Mouse (Mus musculus) megakaryocyte, embryonic 14.5 days (primary cell): ENCODE data around the gene Gm37240. TPM values are rescaled to one million over a fixed set of nuclear protein-coding genes. Genes with fewer than 3 reads are reported as not detected.

Source experiments
- H3K27me3 ChIP-seq: replicated peaks from 2 replicates; pipeline ENCODE3; 2012; ENCODE audit warnings: inconsistent platforms
- H3K36me3 ChIP-seq: replicated peaks from 2 replicates; pipeline ENCODE3; 2012; ENCODE audit warnings: low read length, inconsistent platforms, mixed read lengths
- H3K4me1 ChIP-seq: 2 replicates; pipeline ENCODE4 v1.6.1; 2012; ENCODE audit warnings: inconsistent platforms
- H3K4me3 ChIP-seq: replicated peaks from 2 replicates; pipeline ENCODE3; 2012; ENCODE audit warnings: moderate library complexity, mild to moderate bottlenecking, inconsistent platforms
- H3K9me3 ChIP-seq: 2 replicates; pipeline ENCODE4 v1.6.1; 2012; ENCODE audit warnings: inconsistent platforms
- FLI1 ChIP-seq: IDR thresholded peaks from 2 replicates; pipeline ENCODE4 v1.6.1; 2012; ENCODE audit warnings: low read length, inconsistent platforms, mixed read lengths
- GATA1 ChIP-seq: IDR thresholded peaks from 3 replicates; pipeline ENCODE4 v1.6.1; 2012; ENCODE audit warnings: mixed read lengths, low read length, inconsistent platforms, borderline replicate concordance
- polyA plus RNA-seq: library from polyadenylated mRNA; stranded (reverse); fragments of >175 nt; gene quantifications from 2 replicates; pipeline ENCODE4 v1.2.3, GENCODE M21; 2012; ENCODE audit warnings: low replicate concordance; ENCODE audit not compliant: insufficient read depth

The Gm37240 gene
- polyA plus RNA-seq, 1 experiment, result not detected

DNA sequence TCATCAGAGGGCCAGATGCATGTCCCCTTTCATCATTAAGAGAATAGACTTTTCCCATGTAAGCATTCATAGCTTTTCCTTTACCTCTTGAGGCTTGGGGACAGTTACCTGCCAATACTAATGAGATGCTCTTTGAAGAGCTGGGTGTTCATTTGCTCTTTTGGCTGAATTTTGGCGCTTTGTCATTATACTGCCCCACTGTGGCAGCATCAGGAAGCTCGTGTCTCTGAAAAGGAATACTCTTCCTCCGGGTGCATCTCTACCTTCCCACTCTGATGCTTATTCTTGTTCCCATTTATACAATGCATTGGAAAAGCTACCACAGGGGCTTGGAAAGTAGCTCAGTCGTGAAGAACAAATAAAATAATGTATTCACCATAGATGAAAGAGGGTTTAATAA is 30.3 kb upstream of the Gm37240 start:
- Histone ChIP-seq H3K27me3 (peaks cover 43% of the 10 kb centered on the region), H3K4me1 (no peaks in the 10 kb centered on the region), H3K4me3 (no peak overlapping the region), H3K9me3 (peaks cover 4% of the 10 kb centered on the region; the same call in 1 of the 2 replicates), H3K36me3 (no peaks in the 10 kb centered on the region)
- no peak for TF ChIP-seq GATA1
- TF ChIP-seq FLI1, result no peak

DNA sequence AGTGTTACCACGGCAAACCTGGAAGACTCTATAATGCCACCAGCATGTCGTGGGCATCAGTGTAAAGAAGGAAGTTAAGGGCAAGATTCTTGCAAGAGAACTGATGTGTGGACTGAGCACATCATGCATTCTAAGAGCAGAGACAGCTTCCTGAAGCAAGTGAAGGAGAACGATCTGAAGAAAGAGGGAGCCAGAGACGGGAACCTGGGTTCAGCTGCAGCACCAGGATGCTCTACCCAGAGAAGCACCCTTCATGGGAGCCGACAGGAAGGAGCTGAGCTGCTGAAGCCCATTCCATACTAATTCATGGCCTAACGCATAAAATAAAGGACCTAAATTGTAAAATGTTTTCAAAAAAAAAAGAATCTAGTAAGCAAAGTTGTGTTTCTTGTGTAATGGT is 27.5 kb upstream of the Gm37240 start:
- Histone ChIP-seq H3K9me3 (peaks cover 4% of the 10 kb centered on the region; the same call in 1 of the 2 replicates), H3K27me3 (peaks cover 67% of the 10 kb centered on the region), H3K36me3 (no peaks in the 10 kb centered on the region), H3K4me1 (no peaks in the 10 kb centered on the region), H3K4me3 (no peak overlapping the region)
- TF ChIP-seq GATA1, result no peak
- no peak for TF ChIP-seq FLI1

DNA sequence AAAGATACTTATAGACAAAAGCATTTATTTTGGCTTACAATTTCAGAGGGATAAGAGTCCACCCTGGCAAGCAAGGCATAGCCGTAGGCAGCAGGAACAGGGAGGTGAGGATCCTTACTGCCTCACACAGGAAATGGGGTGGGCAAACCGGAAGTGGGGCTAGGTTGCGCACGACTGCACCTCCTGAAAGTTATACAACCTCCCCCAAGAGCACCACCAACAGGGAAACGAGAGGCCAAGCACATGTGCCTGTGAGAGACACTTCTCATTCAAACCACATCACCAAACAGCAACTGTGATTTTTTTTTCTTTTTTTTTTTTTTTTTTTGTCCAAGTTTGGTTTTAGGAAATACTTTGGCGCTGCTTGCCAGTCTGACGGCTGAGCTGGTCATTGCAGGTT is 19.8 kb upstream of the Gm37240 start:
- Histone ChIP-seq H3K9me3 (peaks cover 33% of the 10 kb centered on the region), H3K4me3 (no peak overlapping the region)
- TF ChIP-seq FLI1 (peak; percentile 38; the same call in 1 of the 2 replicates), GATA1 (no peak)

DNA sequence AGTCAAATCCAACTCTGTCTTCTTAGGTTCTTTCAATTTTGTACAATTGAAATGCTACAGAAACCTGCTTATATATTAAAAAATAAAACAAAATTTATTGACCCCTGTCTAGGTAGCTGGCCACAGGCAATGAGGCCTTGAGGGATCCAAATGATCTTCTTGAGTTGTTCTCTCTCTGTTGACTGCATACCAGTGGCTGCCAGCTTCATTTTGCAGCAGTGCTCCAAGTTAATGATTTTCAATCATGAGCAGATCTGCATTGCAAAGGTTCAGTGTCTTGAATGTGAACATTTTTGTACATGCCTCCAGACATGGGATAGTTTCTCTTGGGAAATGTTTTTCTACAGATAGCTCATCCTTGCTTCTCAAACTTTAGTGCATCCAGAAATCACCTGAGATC is 17.1 kb upstream of the Gm37240 start:
- peaks cover 33% of the 10 kb centered on the region for H3K9me3 ChIP-seq
- no peak overlapping the region for H3K4me3 ChIP-seq
- H3K27me3 ChIP-seq, result peaks cover 55% of the 10 kb centered on the region
- H3K4me1 ChIP-seq, result no peaks in the 10 kb centered on the region
- no peaks in the 10 kb centered on the region for H3K36me3 ChIP-seq
- TF ChIP-seq GATA1, result no peak
- no peak for TF ChIP-seq FLI1

More for the DNA sequence above, 19.8 kb upstream of the Gm37240 start:
- Histone ChIP-seq H3K36me3 (no peaks in the 10 kb centered on the region), H3K4me1 (no peaks in the 10 kb centered on the region), H3K27me3 (peaks cover 60% of the 10 kb centered on the region)

DNA sequence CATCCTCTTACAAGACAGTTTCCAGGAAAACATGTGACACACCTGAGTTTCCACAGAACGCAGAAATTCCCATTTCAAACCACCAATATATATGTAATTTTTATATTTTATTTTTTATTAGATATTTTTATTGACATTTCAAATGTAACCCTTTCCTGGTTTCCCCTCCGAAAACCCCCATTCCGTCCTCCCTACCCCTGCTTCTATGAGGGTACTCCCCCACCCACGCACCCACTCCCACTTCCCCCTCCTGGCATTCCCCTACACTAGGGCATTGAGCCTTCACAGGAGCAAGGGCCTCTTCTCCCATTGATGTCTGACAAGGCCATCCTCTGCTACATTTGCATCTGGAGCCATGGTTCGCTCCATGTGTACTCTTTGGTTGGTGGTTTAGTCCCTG is 7.7 kb upstream of the Gm37240 start:
- TF ChIP-seq FLI1, result no peak
- TF ChIP-seq GATA1, result no peak
- H3K36me3 ChIP-seq, result no peaks in the 10 kb centered on the region
- no peaks in the 10 kb centered on the region for H3K4me1 ChIP-seq

GRCm38 (mm10) chr3:85891571-85891970 is 4.3 kb upstream of the Gm37240 start:
- H3K36me3 ChIP-seq, result no peaks in the 10 kb centered on the region
- no peak overlapping the region for H3K4me3 ChIP-seq
- H3K4me1 ChIP-seq, result peaks cover 24% of the 10 kb centered on the region
- no peak for TF ChIP-seq FLI1
- no peak for TF ChIP-seq GATA1
- H3K9me3 ChIP-seq, result peaks cover 10% of the 10 kb centered on the region
- H3K27me3 ChIP-seq, result peaks cover 84% of the 10 kb centered on the region

More for the DNA sequence above, 7.7 kb upstream of the Gm37240 start:
- Histone ChIP-seq H3K27me3 (peaks cover 80% of the 10 kb centered on the region), H3K9me3 (peaks cover 10% of the 10 kb centered on the region), H3K4me3 (no peak overlapping the region)

DNA sequence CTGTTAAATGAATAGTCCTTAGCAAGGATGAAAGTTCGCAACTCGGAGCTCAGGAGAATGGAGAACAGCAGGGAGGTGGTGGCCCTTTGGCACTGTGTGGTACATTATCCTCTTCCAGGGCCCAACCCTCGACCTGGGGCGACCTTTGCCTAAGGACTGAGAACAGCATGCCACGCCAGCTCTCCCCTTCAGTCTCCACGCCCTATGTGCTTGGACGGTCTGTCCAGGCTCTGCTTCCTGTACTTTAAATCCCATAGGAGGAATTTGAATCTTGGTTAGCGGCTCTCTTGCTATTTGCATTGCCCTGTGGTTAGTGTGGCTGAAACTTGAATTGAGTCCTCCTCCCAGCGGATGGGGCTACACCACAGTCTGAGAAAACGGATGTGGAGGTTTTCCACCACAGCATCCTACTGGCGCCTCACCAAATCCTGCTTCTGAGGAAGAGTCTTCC is 928 bp upstream of the Gm37240 start:
- H3K27me3 ChIP-seq, result peaks cover 88% of the 10 kb centered on the region
- peak overlapping the region; percentile 89 for H3K4me3 ChIP-seq

GRCm38 (mm10) chr3:85886636-85887238 is 581 bp downstream of the Gm37240 start:
- TF ChIP-seq FLI1, result no peak
- no peak for TF ChIP-seq GATA1
- Histone ChIP-seq H3K4me3 (peak overlapping the region; percentile 89), H3K36me3 (no peaks in the 10 kb centered on the region), H3K9me3 (peaks cover 10% of the 10 kb centered on the region; the same call in 1 of the 2 replicates), H3K4me1 (peaks cover 25% of the 10 kb centered on the region), H3K27me3 (peaks cover 85% of the 10 kb centered on the region)

More for the DNA sequence above, 928 bp upstream of the Gm37240 start:
- peaks cover 7% of the 10 kb centered on the region; the same call in 1 of the 2 replicates for H3K9me3 ChIP-seq
- H3K36me3 ChIP-seq, result no peaks in the 10 kb centered on the region
- TF ChIP-seq GATA1 (no peak), FLI1 (peak; percentile 16; the same call in 1 of the 2 replicates)
- H3K4me1 ChIP-seq, result peaks cover 25% of the 10 kb centered on the region

DNA sequence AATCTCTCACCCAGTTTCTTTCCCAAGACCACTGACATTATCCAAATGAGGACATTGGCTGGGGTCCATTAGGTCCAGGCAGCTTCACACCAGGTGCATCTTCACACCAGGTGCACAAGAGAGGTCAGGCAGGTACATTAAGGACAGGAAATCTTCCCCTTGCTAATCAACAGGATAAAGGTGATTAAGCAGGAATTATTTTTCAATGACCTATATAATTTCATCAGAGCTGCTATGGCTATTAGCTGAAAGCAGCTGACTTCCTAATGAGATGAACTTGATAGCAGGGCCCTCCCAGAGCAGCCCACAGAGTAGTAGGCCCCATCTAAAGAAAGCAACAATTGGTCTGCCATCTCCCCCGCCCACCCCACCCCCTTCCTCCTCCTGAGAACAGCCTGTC is 1.4 kb downstream of the Gm37240 start:
- Histone ChIP-seq H3K36me3 (no peaks in the 10 kb centered on the region), H3K4me3 (no peak overlapping the region), H3K9me3 (peaks cover 10% of the 10 kb centered on the region; the same call in 1 of the 2 replicates), H3K27me3 (peaks cover 82% of the 10 kb centered on the region), H3K4me1 (peaks cover 25% of the 10 kb centered on the region)
- no peak for TF ChIP-seq GATA1
- no peak for TF ChIP-seq FLI1

GRCm38 (mm10) chr3:85880687-85881086 is 6.6 kb downstream of the Gm37240 start:
- no peaks in the 10 kb centered on the region for H3K36me3 ChIP-seq
- TF ChIP-seq GATA1 (no peak), FLI1 (no peak)
- peaks cover 24% of the 10 kb centered on the region for H3K9me3 ChIP-seq
- H3K27me3 ChIP-seq, result peaks cover 87% of the 10 kb centered on the region
- no peak overlapping the region for H3K4me3 ChIP-seq
- H3K4me1 ChIP-seq, result no peaks in the 10 kb centered on the region
